Mouse (Mus musculus): Measurements from ENCODE around the gene Cfap54. TPM values are rescaled to one million over a fixed set of nuclear protein-coding genes. Genes with fewer than 3 reads are reported as not detected.

Cfap54 gene
- polyA plus RNA-seq, 1 experiment, result 0.23 TPM

GRCm38 (mm10) chr10:93083198-93083962 lies 2.0 kb upstream of the Cfap54 start:
- peak overlapping the region; percentile 47; the same call in 1 of the 2 replicates for H3K27ac ChIP-seq (ENCODE audit: insufficient read depth, low read length)
- TF ChIP-seq POLR2A (IDR thresholded peaks at IDR 0.05; ENCODE audit: low read depth, low read length) (no peak), CTCF (IDR thresholded peaks at IDR 0.05; ENCODE audit: borderline replicate concordance, insufficient read depth, low read length) (no peak)
- no peaks in the 10 kb centered on the region; the same call in 1 of the 2 replicates for H3K4me1 ChIP-seq (ENCODE audit: control insufficient read depth, insufficient read depth, low read length)
- H3K4me3 ChIP-seq (ENCODE audit: insufficient read depth, low read length), result peak overlapping the region; percentile 14; the same call in 1 of the 2 replicates

GRCm38 (mm10) chr10:93079486-93079885 lies 1.9 kb downstream of the Cfap54 start:
- TF ChIP-seq CTCF (IDR thresholded peaks at IDR 0.05; ENCODE audit: borderline replicate concordance, insufficient read depth, low read length), result no peak
- TF ChIP-seq POLR2A (IDR thresholded peaks at IDR 0.05; ENCODE audit: low read depth, low read length), result no peak
- Histone ChIP-seq H3K4me3 (ENCODE audit: insufficient read depth, low read length) (no peak overlapping the region), H3K27ac (ENCODE audit: insufficient read depth, low read length) (no peak overlapping the region), H3K4me1 (ENCODE audit: control insufficient read depth, insufficient read depth, low read length) (peaks cover 2% of the 10 kb centered on the region; the same call in 1 of the 2 replicates)

- no peak overlapping the region for H3K4me3 ChIP-seq (ENCODE audit: insufficient read depth, low read length)
- TF ChIP-seq CTCF (IDR thresholded peaks at IDR 0.05; ENCODE audit: borderline replicate concordance, insufficient read depth, low read length) (no peak), POLR2A (IDR thresholded peaks at IDR 0.05; ENCODE audit: low read depth, low read length) (no peak)
- peaks cover 2% of the 10 kb centered on the region; the same call in 1 of the 2 replicates for H3K4me1 ChIP-seq (ENCODE audit: control insufficient read depth, insufficient read depth, low read length)
- no peak overlapping the region for H3K27ac ChIP-seq (ENCODE audit: insufficient read depth, low read length)
Observed at GRCm38 (mm10) chr10:93077935-93078479, 3.4 kb downstream of the Cfap54 start.

GRCm38 (mm10) chr10:93076376-93076775 lies 5.0 kb downstream of the Cfap54 start:
- Histone ChIP-seq H3K4me1 (ENCODE audit: control insufficient read depth, insufficient read depth, low read length) (peaks cover 2% of the 10 kb centered on the region; the same call in 1 of the 2 replicates), H3K4me3 (ENCODE audit: insufficient read depth, low read length) (no peak overlapping the region), H3K27ac (ENCODE audit: insufficient read depth, low read length) (no peak overlapping the region)
- TF ChIP-seq POLR2A (IDR thresholded peaks at IDR 0.05; ENCODE audit: low read depth, low read length), result no peak
- TF ChIP-seq CTCF (IDR thresholded peaks at IDR 0.05; ENCODE audit: borderline replicate concordance, insufficient read depth, low read length), result no peak

- H3K4me3 ChIP-seq (ENCODE audit: insufficient read depth, low read length), result no peak overlapping the region
- TF ChIP-seq POLR2A (IDR thresholded peaks at IDR 0.05; ENCODE audit: low read depth, low read length), result no peak
- no peak for TF ChIP-seq CTCF (IDR thresholded peaks at IDR 0.05; ENCODE audit: borderline replicate concordance, insufficient read depth, low read length)
Observed at GRCm38 (mm10) chr10:93075856-93076255, 5.6 kb downstream of the Cfap54 start.

GRCm38 (mm10) chr10:93072769-93073168 lies 8.6 kb downstream of the Cfap54 start:
- no peak for TF ChIP-seq CTCF (IDR thresholded peaks at IDR 0.05; ENCODE audit: borderline replicate concordance, insufficient read depth, low read length)
- TF ChIP-seq POLR2A (IDR thresholded peaks at IDR 0.05; ENCODE audit: low read depth, low read length), result no peak
- no peak overlapping the region for H3K27ac ChIP-seq (ENCODE audit: insufficient read depth, low read length)
- no peak overlapping the region for H3K4me3 ChIP-seq (ENCODE audit: insufficient read depth, low read length)
- H3K4me1 ChIP-seq (ENCODE audit: control insufficient read depth, insufficient read depth, low read length), result peaks cover 8% of the 10 kb centered on the region; the same call in 1 of the 2 replicates

More at GRCm38 (mm10) chr10:93075856-93076255, 5.6 kb downstream of the Cfap54 start:
- Histone ChIP-seq H3K4me1 (ENCODE audit: control insufficient read depth, insufficient read depth, low read length) (peaks cover 2% of the 10 kb centered on the region; the same call in 1 of the 2 replicates), H3K27ac (ENCODE audit: insufficient read depth, low read length) (no peak overlapping the region)

GRCm38 (mm10) chr10:93071753-93072152 lies 9.7 kb downstream of the Cfap54 start:
- no peak overlapping the region for H3K4me3 ChIP-seq (ENCODE audit: insufficient read depth, low read length)
- 0 out of 2 replicates have a peak, but pooled peaks cover 6% of the 10 kb centered on the region for H3K4me1 ChIP-seq (ENCODE audit: control insufficient read depth, insufficient read depth, low read length)
- no peak for TF ChIP-seq CTCF (IDR thresholded peaks at IDR 0.05; ENCODE audit: borderline replicate concordance, insufficient read depth, low read length)
- no peak for TF ChIP-seq POLR2A (IDR thresholded peaks at IDR 0.05; ENCODE audit: low read depth, low read length)
- no peak overlapping the region for H3K27ac ChIP-seq (ENCODE audit: insufficient read depth, low read length)

GRCm38 (mm10) chr10:93070121-93070898 lies 11.1 kb downstream of the Cfap54 start:
- no peak for TF ChIP-seq POLR2A (IDR thresholded peaks at IDR 0.05; ENCODE audit: low read depth, low read length)
- peak; percentile 42; the same call in 1 of the 2 replicates for TF ChIP-seq CTCF (IDR thresholded peaks at IDR 0.05; ENCODE audit: borderline replicate concordance, insufficient read depth, low read length)
- Histone ChIP-seq H3K4me3 (ENCODE audit: insufficient read depth, low read length) (no peak overlapping the region), H3K27ac (ENCODE audit: insufficient read depth, low read length) (no peak overlapping the region; the same call in 1 of the 2 replicates), H3K4me1 (ENCODE audit: control insufficient read depth, insufficient read depth, low read length) (0 out of 2 replicates have a peak, but pooled peaks cover 6% of the 10 kb centered on the region)

GRCm38 (mm10) chr10:93069721-93070120 lies 11.7 kb downstream of the Cfap54 start:
- no peak overlapping the region; the same call in 1 of the 2 replicates for H3K27ac ChIP-seq (ENCODE audit: insufficient read depth, low read length)
- no peak overlapping the region for H3K4me3 ChIP-seq (ENCODE audit: insufficient read depth, low read length)
- no peak for TF ChIP-seq POLR2A (IDR thresholded peaks at IDR 0.05; ENCODE audit: low read depth, low read length)
- TF ChIP-seq CTCF (IDR thresholded peaks at IDR 0.05; ENCODE audit: borderline replicate concordance, insufficient read depth, low read length), result no peak
- H3K4me1 ChIP-seq (ENCODE audit: control insufficient read depth, insufficient read depth, low read length), result 0 out of 2 replicates have a peak, but pooled peaks cover 6% of the 10 kb centered on the region
